Mouse (Mus musculus) brain, embryonic 14.5 days (tissue): ENCODE measurements at regions not wholly inside any gene's neighbourhood (a gene's known extent, or its start where the extent isn't known, plus 50 kb on each side); places are given as distances from the start of the nearest gene placed in this dataset.

Source experiments
- CTCF ChIP-seq: fragments of 200-500 bp; IDR thresholded peaks from 2 replicates; pipeline ENCODE4 v1.5.1; 2012; ENCODE audit warnings: inconsistent platforms, mild to moderate bottlenecking, moderate library complexity, borderline replicate concordance; ENCODE audit not compliant: insufficient read depth, insufficient read length; ENCODE audit errors: extremely low read depth
- POLR2A ChIP-seq: fragments of 200-500 bp; IDR thresholded peaks from 2 replicates; pipeline ENCODE4 v1.6.1; 2012; ENCODE audit warnings: mild to moderate bottlenecking, inconsistent platforms, borderline replicate concordance; ENCODE audit not compliant: poor library complexity, insufficient read depth, insufficient read length, severe bottlenecking; ENCODE audit errors: extremely low read depth

DNA sequence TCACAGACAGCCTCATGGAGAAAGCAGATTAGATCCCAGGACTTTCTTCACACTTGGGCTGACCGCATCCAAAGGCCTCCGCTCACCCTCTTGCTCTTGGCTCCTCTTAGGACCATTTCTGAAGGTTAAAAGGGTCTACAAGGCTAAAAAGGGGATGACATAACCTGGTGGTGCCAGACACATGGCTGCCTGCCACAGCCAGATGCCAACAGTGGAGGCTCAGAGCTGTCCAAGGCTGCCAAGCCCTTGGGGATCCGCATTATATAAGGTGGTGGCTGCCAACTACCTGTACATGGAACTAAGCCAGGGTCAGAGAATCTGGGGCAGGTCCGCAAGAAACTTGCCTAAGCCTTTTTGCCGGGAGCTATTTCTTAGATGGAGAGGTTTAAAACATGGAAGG is 151.5 kb upstream of the Npy start:
- TF ChIP-seq CTCF (no peak), POLR2A (no peak)
